Mouse (Mus musculus): ENCODE measurements around the gene Trim46. TPM values are rescaled to one million over a fixed set of nuclear protein-coding genes. Genes with fewer than 3 reads are reported as not detected.

Trim46 gene
- polyA plus RNA-seq, 1 experiment from 2014 or later = 0.56 TPM

DNA sequence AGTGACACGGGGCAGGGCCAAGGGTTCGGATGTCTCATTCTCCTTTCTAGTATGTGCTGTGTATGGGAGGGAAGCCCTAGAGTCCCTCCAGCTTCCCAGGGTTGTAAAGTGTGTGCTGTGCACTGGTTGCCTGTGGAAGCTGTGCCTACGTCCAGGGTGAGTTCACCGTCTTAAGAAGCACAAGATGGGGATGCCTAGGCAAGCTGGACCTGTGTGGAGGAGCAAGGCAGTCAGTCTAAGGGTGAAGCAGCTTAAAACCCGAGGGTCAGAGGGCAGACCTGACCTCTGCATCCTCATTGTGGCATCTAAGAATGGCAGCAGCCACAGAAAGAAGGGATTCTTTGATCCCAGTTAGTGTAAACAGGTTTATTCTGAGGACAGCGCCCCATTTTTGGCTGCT is 37.4 kb downstream of the Trim46 start:
- no peaks in the 10 kb centered on the region for H3K9me3 ChIP-seq (replicated peaks; ENCODE audit: control insufficient read depth, low read length)
- H3K4me1 ChIP-seq (ENCODE audit: control insufficient read depth, insufficient read depth, low read length) = peaks cover 10% of the 10 kb centered on the region
- no peak overlapping the region for H3K27ac ChIP-seq (ENCODE audit: low read depth, low read length)
- no peak overlapping the region for H3K4me2 ChIP-seq
- no peak for ATAC-seq (replicated peaks; ENCODE audit: insufficient number of reproducible peaks, low FRiP score, low TSS enrichment)
- WGBS (ENCODE audit: insufficient replicate concordance) = 83% methylated on average over 6 of the region's 6 CpGs
- H3K4me3 ChIP-seq (ENCODE audit: low read depth, low read length) = no peak overlapping the region
- H3K9ac ChIP-seq (ENCODE audit: low read depth, low read length) = no peak overlapping the region
- peaks cover 24% of the 10 kb centered on the region for H3K36me3 ChIP-seq (ENCODE audit: control insufficient read depth, insufficient read depth, low read length)
- H3K27me3 ChIP-seq (ENCODE audit: control insufficient read depth, insufficient read depth, low read length) = no peaks in the 10 kb centered on the region

GRCm38 (mm10) chr3:89208075-89208657 is 37.9 kb downstream of the Trim46 start:
- H3K4me3 ChIP-seq (ENCODE audit: low read depth, low read length) = no peak overlapping the region
- no peaks in the 10 kb centered on the region for H3K9me3 ChIP-seq (replicated peaks; ENCODE audit: control insufficient read depth, low read length)
- 87% methylated on average over 13 of the region's 13 CpGs for WGBS (ENCODE audit: insufficient replicate concordance)
- H3K9ac ChIP-seq (ENCODE audit: low read depth, low read length) = no peak overlapping the region
- no peaks in the 10 kb centered on the region for H3K27me3 ChIP-seq (ENCODE audit: control insufficient read depth, insufficient read depth, low read length)
- peaks cover 24% of the 10 kb centered on the region for H3K36me3 ChIP-seq (ENCODE audit: control insufficient read depth, insufficient read depth, low read length)
- ATAC-seq (replicated peaks; ENCODE audit: insufficient number of reproducible peaks, low FRiP score, low TSS enrichment) = no peak
- no peak overlapping the region for H3K4me2 ChIP-seq
- H3K27ac ChIP-seq (ENCODE audit: low read depth, low read length) = no peak overlapping the region
- peaks cover 13% of the 10 kb centered on the region for H3K4me1 ChIP-seq (ENCODE audit: control insufficient read depth, insufficient read depth, low read length)

GRCm38 (mm10) chr3:89206695-89207094 is 39.4 kb downstream of the Trim46 start:
- Histone ChIP-seq H3K9me3 (replicated peaks; ENCODE audit: control insufficient read depth, low read length) (no peaks in the 10 kb centered on the region), H3K27me3 (ENCODE audit: control insufficient read depth, insufficient read depth, low read length) (no peaks in the 10 kb centered on the region), H3K9ac (ENCODE audit: low read depth, low read length) (no peak overlapping the region), H3K27ac (ENCODE audit: low read depth, low read length) (no peak overlapping the region), H3K4me3 (ENCODE audit: low read depth, low read length) (no peak overlapping the region), H3K36me3 (ENCODE audit: control insufficient read depth, insufficient read depth, low read length) (peaks cover 24% of the 10 kb centered on the region), H3K4me2 (no peak overlapping the region), H3K4me1 (ENCODE audit: control insufficient read depth, insufficient read depth, low read length) (peaks cover 9% of the 10 kb centered on the region)
- ATAC-seq (replicated peaks; ENCODE audit: insufficient number of reproducible peaks, low FRiP score, low TSS enrichment) = no peak
- WGBS (ENCODE audit: insufficient replicate concordance) = 86% methylated on average over 2 of the region's 2 CpGs

- Histone ChIP-seq H3K4me3 (ENCODE audit: low read depth, low read length) (no peak overlapping the region), H3K4me1 (ENCODE audit: control insufficient read depth, insufficient read depth, low read length) (peaks cover 8% of the 10 kb centered on the region), H3K27ac (ENCODE audit: low read depth, low read length) (no peak overlapping the region), H3K4me2 (no peak overlapping the region), H3K9ac (ENCODE audit: low read depth, low read length) (no peak overlapping the region), H3K9me3 (replicated peaks; ENCODE audit: control insufficient read depth, low read length) (no peaks in the 10 kb centered on the region), H3K36me3 (ENCODE audit: control insufficient read depth, insufficient read depth, low read length) (peaks cover 22% of the 10 kb centered on the region), H3K27me3 (ENCODE audit: control insufficient read depth, insufficient read depth, low read length) (no peaks in the 10 kb centered on the region)
- no peak for ATAC-seq (replicated peaks; ENCODE audit: insufficient number of reproducible peaks, low FRiP score, low TSS enrichment)
- 84% methylated on average over 7 of the region's 7 CpGs for WGBS (ENCODE audit: insufficient replicate concordance)
Observed at GRCm38 (mm10) chr3:89206079-89206478, 40.0 kb downstream of the Trim46 start.

- no peaks in the 10 kb centered on the region for H3K27me3 ChIP-seq (ENCODE audit: control insufficient read depth, insufficient read depth, low read length)
- H3K9ac ChIP-seq (ENCODE audit: low read depth, low read length) = peak overlapping the region; percentile 69
- 33% methylated on average over 5 of the region's 5 CpGs for WGBS (ENCODE audit: insufficient replicate concordance)
- H3K36me3 ChIP-seq (ENCODE audit: control insufficient read depth, insufficient read depth, low read length) = peaks cover 7% of the 10 kb centered on the region; the same call in 1 of the 2 replicates
- ATAC-seq (replicated peaks; ENCODE audit: insufficient number of reproducible peaks, low FRiP score, low TSS enrichment) = no peak
- peak overlapping the region; percentile 69 for H3K4me3 ChIP-seq (ENCODE audit: low read depth, low read length)
- peaks cover 5% of the 10 kb centered on the region for H3K4me1 ChIP-seq (ENCODE audit: control insufficient read depth, insufficient read depth, low read length)
- H3K9me3 ChIP-seq (replicated peaks; ENCODE audit: control insufficient read depth, low read length) = no peaks in the 10 kb centered on the region
- H3K27ac ChIP-seq (ENCODE audit: low read depth, low read length) = no peak overlapping the region
- peak overlapping the region; percentile 70 for H3K4me2 ChIP-seq
Observed at GRCm38 (mm10) chr3:89203142-89203514, 43.0 kb downstream of the Trim46 start.

- WGBS (ENCODE audit: insufficient replicate concordance) = 26% methylated on average over 13 of the region's 13 CpGs
Observed at GRCm38 (mm10) chr3:89202253-89203141, 43.6 kb downstream of the Trim46 start, which contains the start of gene Gba. TSS of gene Gba (plus strand) at chr3:89202928.

GRCm38 (mm10) chr3:89199839-89200238 is 46.3 kb downstream of the Trim46 start:
- Histone ChIP-seq H3K9ac (ENCODE audit: low read depth, low read length) (no peak overlapping the region), H3K27ac (ENCODE audit: low read depth, low read length) (no peak overlapping the region), H3K4me2 (no peak overlapping the region), H3K4me1 (ENCODE audit: control insufficient read depth, insufficient read depth, low read length) (peaks cover 5% of the 10 kb centered on the region), H3K9me3 (replicated peaks; ENCODE audit: control insufficient read depth, low read length) (no peaks in the 10 kb centered on the region), H3K27me3 (ENCODE audit: control insufficient read depth, insufficient read depth, low read length) (no peaks in the 10 kb centered on the region), H3K36me3 (ENCODE audit: control insufficient read depth, insufficient read depth, low read length) (no peaks in the 10 kb centered on the region), H3K4me3 (ENCODE audit: low read depth, low read length) (no peak overlapping the region)
- WGBS (ENCODE audit: insufficient replicate concordance) = 63% methylated on average over 3 of the region's 3 CpGs
- no peak for ATAC-seq (replicated peaks; ENCODE audit: insufficient number of reproducible peaks, low FRiP score, low TSS enrichment)

More at GRCm38 (mm10) chr3:89202253-89203141, 43.6 kb downstream of the Trim46 start, which contains the start of gene Gba:
- peak within 1 kb of the TSS; percentile 69 for H3K4me3 ChIP-seq (ENCODE audit: low read depth, low read length)
- peak within 1 kb of the TSS; percentile 70 for H3K4me2 ChIP-seq
- peaks cover 5% of the 10 kb centered on the region; the same call in 1 of the 2 replicates for H3K36me3 ChIP-seq (ENCODE audit: control insufficient read depth, insufficient read depth, low read length)
- H3K9me3 ChIP-seq (replicated peaks; ENCODE audit: control insufficient read depth, low read length) = no peaks in the 10 kb centered on the region
- no peaks in the 10 kb centered on the region for H3K27me3 ChIP-seq (ENCODE audit: control insufficient read depth, insufficient read depth, low read length)
- H3K27ac ChIP-seq (ENCODE audit: low read depth, low read length) = no peak within 1 kb of the TSS
- ATAC-seq (replicated peaks; ENCODE audit: insufficient number of reproducible peaks, low FRiP score, low TSS enrichment) = peak; percentile 57; the same call in 1 of the 2 replicates
- peak within 1 kb of the TSS; percentile 69 for H3K9ac ChIP-seq (ENCODE audit: low read depth, low read length)
- peaks cover 5% of the 10 kb centered on the region for H3K4me1 ChIP-seq (ENCODE audit: control insufficient read depth, insufficient read depth, low read length)

DNA sequence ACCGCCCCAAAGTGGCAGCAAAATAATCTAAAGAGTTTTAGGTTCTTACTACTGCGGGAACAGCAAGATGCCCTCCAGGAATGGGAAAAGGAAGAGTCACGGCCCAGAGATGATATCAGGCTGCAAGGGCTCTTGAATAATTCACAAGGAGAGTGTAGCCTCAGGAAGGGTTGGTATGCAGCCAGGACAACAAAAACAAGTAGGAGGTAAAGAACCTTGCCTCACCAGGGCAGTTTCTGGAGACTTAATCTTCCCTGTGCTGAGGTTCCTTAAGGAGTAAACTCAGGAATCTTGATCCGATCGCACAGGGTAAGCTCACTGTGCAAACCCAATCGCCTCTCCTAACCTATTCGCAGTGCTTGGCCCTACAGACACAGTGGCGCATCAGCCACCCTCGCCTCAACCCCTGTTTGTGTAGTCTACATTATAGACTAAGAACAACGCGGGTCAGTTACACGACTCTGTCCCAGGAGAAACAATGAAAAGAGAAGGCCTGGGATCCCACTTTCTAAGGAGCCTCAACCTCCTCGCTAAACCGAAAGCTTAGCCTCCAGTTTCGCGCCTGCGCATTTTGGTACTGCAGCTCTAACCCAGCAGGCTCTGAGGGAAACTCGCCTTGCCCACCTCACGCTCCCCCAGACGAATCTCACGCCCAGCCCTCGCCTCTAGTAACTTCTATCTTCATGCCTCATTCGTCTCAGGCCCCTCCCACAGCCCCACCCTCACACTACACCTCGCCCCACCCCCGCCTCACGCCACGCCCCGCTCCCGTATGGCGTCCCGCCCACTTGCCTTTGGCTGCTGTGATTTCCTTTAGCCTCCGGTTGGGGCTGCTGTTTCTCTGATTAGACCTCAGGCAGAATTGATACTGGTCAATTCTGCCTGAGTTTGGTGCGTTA is 49.9 kb downstream of the Trim46 start:
- Histone ChIP-seq H3K9me3 (replicated peaks; ENCODE audit: control insufficient read depth, low read length) (no peaks in the 10 kb centered on the region), H3K9ac (ENCODE audit: low read depth, low read length) (peak overlapping the region; percentile 77), H3K4me1 (ENCODE audit: control insufficient read depth, insufficient read depth, low read length) (no peaks in the 10 kb centered on the region), H3K27ac (ENCODE audit: low read depth, low read length) (peak overlapping the region; percentile 65), H3K36me3 (ENCODE audit: control insufficient read depth, insufficient read depth, low read length) (no peaks in the 10 kb centered on the region), H3K4me3 (ENCODE audit: low read depth, low read length) (peak overlapping the region; percentile 46), H3K4me2 (peak overlapping the region; percentile 69), H3K27me3 (ENCODE audit: control insufficient read depth, insufficient read depth, low read length) (no peaks in the 10 kb centered on the region)
- peak; percentile 94 for ATAC-seq (replicated peaks; ENCODE audit: insufficient number of reproducible peaks, low FRiP score, low TSS enrichment)
- 8% methylated on average over 33 of the region's 33 CpGs for WGBS (ENCODE audit: insufficient replicate concordance)
